Mouse (Mus musculus) lung, adult 18-20 months (tissue): ENCODE results near the gene Atf5.

Experiments used
- DNase-seq, 2 experiments: peaks; one replicate each; pipeline ENCODE4 v3.0.0; 2022; ENCODE audit warnings: mixed read lengths in 2 of 2

Atf5 gene

DNA sequence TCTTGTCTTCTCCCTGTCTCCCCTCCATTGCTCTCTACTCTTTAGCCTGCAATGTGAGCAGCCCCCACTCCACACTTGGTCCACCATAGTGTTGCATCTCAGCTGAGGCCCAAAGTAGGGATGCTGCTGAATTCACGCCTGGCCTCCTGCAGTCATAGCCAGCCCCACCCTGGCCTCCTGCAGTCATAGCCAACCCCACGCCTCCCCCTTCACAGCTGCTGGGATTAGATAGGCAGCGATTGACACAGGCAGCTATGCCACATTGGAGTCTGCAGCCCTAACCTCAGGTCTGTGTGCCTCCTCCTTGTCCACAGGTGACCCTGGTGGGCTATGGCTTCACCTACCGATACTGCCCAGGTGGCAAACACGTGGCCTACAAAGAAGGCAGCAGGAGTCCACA lies 48.3 kb downstream of the Atf5 start:
- no peak for DNase-seq
